Mouse (Mus musculus): ENCODE data around the gene Dock3.

The Dock3 gene

GRCm38 (mm10) chr9:107231539-107232139 is at the start of gene Dock3:
Gene Dock3, minus strand, starts transcription at chr9:107231909.
- no peak for DNase-seq (ENCODE audit: low read depth)

- DNase-seq (ENCODE audit: low read depth) = no peak
These were observed 48.8 kb upstream of the Dock3 start for GRCm38 (mm10) chr9:107280322-107281027.

GRCm38 (mm10) chr9:107279378-107280321 is 47.9 kb upstream of the Dock3 start:
- DNase-seq (ENCODE audit: low read depth) = no peak

- no peak for DNase-seq (ENCODE audit: low read depth)
These were observed 47.0 kb upstream of the Dock3 start for GRCm38 (mm10) chr9:107278527-107279377.

GRCm38 (mm10) chr9:107278126-107278525 is 46.4 kb upstream of the Dock3 start:
- no peak for DNase-seq (ENCODE audit: low read depth)

GRCm38 (mm10) chr9:107277603-107278002 is 45.9 kb upstream of the Dock3 start:
- DNase-seq (ENCODE audit: low read depth) = no peak

GRCm38 (mm10) chr9:107275710-107276109 is 44.0 kb upstream of the Dock3 start:
- DNase-seq (ENCODE audit: low read depth) = no peak

GRCm38 (mm10) chr9:107274751-107275150 is 43.0 kb upstream of the Dock3 start:
- no peak for DNase-seq (ENCODE audit: low read depth)

- DNase-seq (ENCODE audit: low read depth) = no peak
These were observed 41.5 kb upstream of the Dock3 start for GRCm38 (mm10) chr9:107273184-107273583.

GRCm38 (mm10) chr9:107272284-107272683 is 40.6 kb upstream of the Dock3 start:
- no peak for DNase-seq (ENCODE audit: low read depth)

GRCm38 (mm10) chr9:107271177-107271938 is 39.6 kb upstream of the Dock3 start:
- DNase-seq (ENCODE audit: low read depth) = no peak

GRCm38 (mm10) chr9:107269772-107270171 is 38.1 kb upstream of the Dock3 start:
- no peak for DNase-seq (ENCODE audit: low read depth)

- no peak for DNase-seq (ENCODE audit: low read depth)
These were observed 36.2 kb upstream of the Dock3 start for GRCm38 (mm10) chr9:107267721-107268402.

- no peak for DNase-seq (ENCODE audit: low read depth)
These were observed 35.3 kb upstream of the Dock3 start for GRCm38 (mm10) chr9:107267028-107267427.

GRCm38 (mm10) chr9:107264731-107265130 is 33.0 kb upstream of the Dock3 start:
- DNase-seq (ENCODE audit: low read depth) = no peak

- DNase-seq (ENCODE audit: low read depth) = no peak
These were observed 32.2 kb upstream of the Dock3 start for GRCm38 (mm10) chr9:107263912-107264311.

GRCm38 (mm10) chr9:107262375-107262774 is 30.7 kb upstream of the Dock3 start:
- DNase-seq (ENCODE audit: low read depth) = no peak

- DNase-seq (ENCODE audit: low read depth) = no peak
These were observed 30.1 kb upstream of the Dock3 start for GRCm38 (mm10) chr9:107261792-107262191.

- no peak for DNase-seq (ENCODE audit: low read depth)
These were observed 29.1 kb upstream of the Dock3 start for GRCm38 (mm10) chr9:107260836-107261235.

GRCm38 (mm10) chr9:107260429-107260828 is 28.7 kb upstream of the Dock3 start:
- no peak for DNase-seq (ENCODE audit: low read depth)
